Mouse (Mus musculus) hindbrain, embryonic 10.5 days (tissue): Measurements from ENCODE around the gene Tpcn2. TPM values are rescaled to one million over a fixed set of nuclear protein-coding genes. Genes with fewer than 3 reads are reported as not detected.

Experiments used
- DNase-seq: peaks from one replicate; pipeline ENCODE4 v3.0.0-alpha.2; 2017; ENCODE audit warnings: low spot score
- H3K27ac ChIP-seq: fragments of 300-500 bp; sonication (generic); 2 replicates; pipeline ENCODE4 v1.5.1; 2016; ENCODE audit warnings: mild to moderate bottlenecking, moderate library complexity
- H3K27me3 ChIP-seq: fragments of 300-500 bp; sonication (generic); 2 replicates; pipeline ENCODE4 v1.6.1; 2016; ENCODE audit warnings: mild to moderate bottlenecking; ENCODE audit not compliant: poor library complexity, insufficient read depth, severe bottlenecking
- H3K36me3 ChIP-seq: fragments of 300-500 bp; sonication (generic); 2 replicates; pipeline ENCODE4 v1.6.1; 2016; ENCODE audit warnings: mild to moderate bottlenecking, moderate library complexity
- H3K4me1 ChIP-seq: fragments of 300-500 bp; sonication (generic); replicated peaks from 2 replicates; pipeline ENCODE4 v1.6.1; 2016; ENCODE audit warnings: mild to moderate bottlenecking
- H3K4me3 ChIP-seq: fragments of 300-500 bp; sonication (generic); 2 replicates; pipeline ENCODE4 v1.5.1; 2016; ENCODE audit warnings: mild to moderate bottlenecking, moderate library complexity
- H3K9me3 ChIP-seq: fragments of 300-500 bp; sonication (generic); 2 replicates; pipeline ENCODE4 v1.6.1; 2016; ENCODE audit warnings: mild to moderate bottlenecking, moderate library complexity
- WGBS: fragments of 180-500 bp; shearing (Covaris S2); methylation state at CpG from one replicate; pipeline ENCODE4 v1.1.7; 2016; 5-methylcytosine and 5-hydroxymethylcytosine counted together
- polyA plus RNA-seq: library from polyadenylated mRNA; unstranded; fragments of >200 nt; fragmentation: Nextera tagmentation; extraction: Ambion mirVana; gene quantifications from 2 replicates; pipeline ENCODE4 v1.2.1, GENCODE M21; 2016

Tpcn2 gene
- polyA plus RNA-seq, 1 experiment from 2014 or later = 5.7 TPM

DNA sequence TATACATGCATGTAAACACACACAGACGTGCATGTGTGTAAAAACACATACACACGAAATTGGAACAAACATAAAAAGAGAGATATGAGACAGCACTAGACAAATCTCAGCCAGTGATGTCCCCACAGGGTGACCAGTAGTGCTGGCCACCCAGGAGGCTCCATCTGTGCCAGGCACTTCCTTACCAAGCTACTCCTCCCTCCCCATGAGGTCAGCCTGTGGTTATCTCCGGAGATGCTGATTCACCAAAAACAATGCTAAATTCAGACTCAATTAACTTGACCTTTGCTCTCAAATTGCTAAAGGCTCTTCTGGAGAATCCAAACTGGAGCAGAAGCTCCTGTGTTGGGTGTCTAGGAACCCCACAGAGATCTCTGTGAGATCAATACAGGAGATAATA is 96.0 kb downstream of the Tpcn2 start:
- Histone ChIP-seq H3K4me3 (no peak overlapping the region), H3K27me3 (no peaks in the 10 kb centered on the region), H3K36me3 (no peaks in the 10 kb centered on the region), H3K4me1 (peaks cover 23% of the 10 kb centered on the region), H3K9me3 (no peaks in the 10 kb centered on the region), H3K27ac (no peak overlapping the region)
- no peak for DNase-seq
- 68% methylated on average over 3 of the region's 3 CpGs for WGBS

DNA sequence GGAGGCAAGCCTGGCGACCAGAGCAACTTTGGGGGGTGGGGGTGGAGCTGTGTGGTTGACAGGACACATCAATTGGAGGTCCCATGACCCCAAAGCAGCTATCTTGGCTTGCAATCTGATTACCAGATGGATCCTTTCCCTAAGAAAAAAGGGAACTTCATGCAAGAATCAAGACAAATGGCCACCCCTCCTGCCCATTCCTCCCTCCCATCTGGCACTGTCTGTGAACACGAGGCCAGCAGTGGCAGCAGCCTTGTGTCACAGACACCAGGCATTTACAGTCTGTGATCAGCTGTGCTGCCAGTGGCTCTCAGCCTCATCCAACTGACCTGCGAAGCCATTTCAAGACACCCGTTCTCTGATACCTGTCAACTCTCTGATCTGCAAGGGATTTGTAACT is 101.4 kb downstream of the Tpcn2 start:
- Histone ChIP-seq H3K27ac (peak overlapping the region; percentile 54; the same call in 1 of the 2 replicates), H3K36me3 (no peaks in the 10 kb centered on the region), H3K27me3 (peaks cover 13% of the 10 kb centered on the region; the same call in 1 of the 2 replicates), H3K4me1 (peaks cover 41% of the 10 kb centered on the region), H3K4me3 (no peak overlapping the region), H3K9me3 (no peaks in the 10 kb centered on the region)
- WGBS = 63% methylated on average over 4 of the region's 4 CpGs
- DNase-seq = no peak

DNA sequence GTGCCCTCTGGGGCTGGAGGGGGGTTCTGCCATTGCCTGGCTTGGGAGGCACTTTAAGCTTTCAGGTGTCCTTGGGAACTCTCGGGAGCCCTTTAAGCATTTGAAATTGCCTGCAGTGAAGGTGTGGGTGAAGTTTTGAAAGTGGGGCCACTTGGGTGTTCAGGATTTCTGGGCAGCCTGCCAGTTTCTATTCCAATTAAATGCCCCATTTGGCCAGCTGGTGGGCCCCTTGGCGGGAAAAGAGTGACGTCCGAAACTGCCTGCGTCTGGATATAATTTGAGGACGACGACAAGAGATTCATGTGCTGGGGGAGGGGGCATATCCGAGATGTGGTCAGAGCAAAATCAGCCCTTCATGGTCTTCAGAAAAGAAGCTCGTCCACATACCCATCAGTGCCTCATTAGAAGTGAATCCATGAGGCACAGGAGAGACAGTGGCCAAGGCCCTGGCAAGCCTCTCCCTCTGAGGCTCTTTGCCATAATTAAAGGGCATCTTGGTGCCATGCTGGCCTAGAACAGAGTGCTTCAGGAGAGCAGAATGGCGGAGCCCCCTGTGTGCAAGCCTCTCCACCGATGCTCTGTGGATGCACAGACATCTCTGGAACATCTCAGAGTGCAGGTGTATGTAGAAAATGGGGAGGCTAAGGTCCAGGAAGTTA is 102.3 kb downstream of the Tpcn2 start:
- no peak overlapping the region for H3K4me3 ChIP-seq
- peaks cover 13% of the 10 kb centered on the region; the same call in 1 of the 2 replicates for H3K27me3 ChIP-seq
- DNase-seq = no peak
- peak overlapping the region; percentile 54; the same call in 1 of the 2 replicates for H3K27ac ChIP-seq
- no peaks in the 10 kb centered on the region for H3K9me3 ChIP-seq
- peaks cover 50% of the 10 kb centered on the region for H3K4me1 ChIP-seq
- no peaks in the 10 kb centered on the region for H3K36me3 ChIP-seq
- WGBS = 77% methylated on average over 11 of the region's 11 CpGs

DNA sequence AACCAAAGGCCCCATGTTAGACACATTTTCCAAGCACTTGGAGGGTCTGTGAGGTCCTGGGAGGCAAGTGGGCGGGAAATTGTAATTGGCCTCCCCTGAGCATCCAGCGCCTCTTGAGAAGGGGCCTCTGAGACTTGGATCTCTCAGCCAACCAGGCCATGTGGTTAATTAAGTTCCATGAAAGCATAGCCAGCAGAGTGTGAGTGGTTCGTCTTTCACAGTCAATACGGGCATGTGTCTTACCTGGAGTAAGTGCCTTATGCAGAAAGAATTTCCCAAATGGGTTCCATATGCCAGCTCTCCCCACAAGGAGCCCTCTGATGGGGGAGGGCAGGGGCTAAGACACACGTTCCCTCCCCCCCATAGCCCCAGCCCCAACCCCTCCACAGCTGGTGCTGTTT is 104.1 kb downstream of the Tpcn2 start:
- 48% methylated on average over 5 of the region's 5 CpGs for WGBS
- Histone ChIP-seq H3K4me1 (peaks cover 61% of the 10 kb centered on the region), H3K36me3 (no peaks in the 10 kb centered on the region), H3K9me3 (no peaks in the 10 kb centered on the region), H3K4me3 (no peak overlapping the region), H3K27me3 (peaks cover 24% of the 10 kb centered on the region), H3K27ac (peak overlapping the region; percentile 75)
- DNase-seq = peak; percentile 25

DNA sequence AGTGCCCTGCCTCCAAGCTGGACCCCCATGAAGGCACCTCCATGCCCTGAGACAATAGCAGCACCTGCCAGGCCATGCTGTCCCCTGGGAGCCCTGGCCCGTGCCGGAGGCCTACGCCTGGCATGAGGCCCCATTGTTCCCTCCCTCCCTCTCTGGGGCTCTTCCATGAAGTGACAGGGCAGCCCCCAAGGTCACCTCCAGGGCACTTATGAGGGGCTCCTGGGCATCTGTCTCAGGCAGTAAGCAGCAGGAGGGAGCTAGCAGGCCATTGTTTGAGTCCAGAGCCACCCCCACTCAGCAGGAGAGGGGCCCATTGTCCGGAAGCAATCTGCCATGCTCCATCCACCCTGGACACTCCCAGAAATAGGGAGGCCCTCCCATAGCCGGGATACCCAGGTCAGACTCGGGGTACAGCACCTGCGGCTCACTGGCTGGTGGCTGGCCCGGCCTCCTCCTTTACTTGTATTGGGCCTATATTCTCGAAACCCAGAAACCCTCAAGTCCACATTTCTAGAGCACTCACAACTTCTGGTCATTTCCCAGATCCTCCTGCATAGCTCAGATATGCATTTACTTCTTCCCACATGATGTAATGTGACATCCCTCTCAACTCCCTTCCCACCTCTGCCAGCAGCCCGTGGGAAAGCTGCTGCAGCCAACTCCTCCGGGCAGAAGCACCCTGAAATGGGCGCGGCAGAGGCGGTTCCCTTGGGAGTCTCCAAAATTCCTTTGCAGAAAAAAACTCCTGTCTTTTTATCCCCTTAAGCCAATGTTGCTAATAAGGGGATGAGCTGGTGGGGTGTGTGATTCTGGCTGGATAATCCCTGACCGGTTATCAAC is 106.8 kb downstream of the Tpcn2 start:
- Histone ChIP-seq H3K36me3 (no peaks in the 10 kb centered on the region), H3K4me3 (peak overlapping the region; percentile 21; the same call in 1 of the 2 replicates), H3K27me3 (peaks cover 41% of the 10 kb centered on the region), H3K4me1 (peaks cover 76% of the 10 kb centered on the region), H3K27ac (peak overlapping the region; percentile 84), H3K9me3 (no peaks in the 10 kb centered on the region)
- 41% methylated on average over 15 of the region's 15 CpGs for WGBS
- DNase-seq = peak; percentile 49

DNA sequence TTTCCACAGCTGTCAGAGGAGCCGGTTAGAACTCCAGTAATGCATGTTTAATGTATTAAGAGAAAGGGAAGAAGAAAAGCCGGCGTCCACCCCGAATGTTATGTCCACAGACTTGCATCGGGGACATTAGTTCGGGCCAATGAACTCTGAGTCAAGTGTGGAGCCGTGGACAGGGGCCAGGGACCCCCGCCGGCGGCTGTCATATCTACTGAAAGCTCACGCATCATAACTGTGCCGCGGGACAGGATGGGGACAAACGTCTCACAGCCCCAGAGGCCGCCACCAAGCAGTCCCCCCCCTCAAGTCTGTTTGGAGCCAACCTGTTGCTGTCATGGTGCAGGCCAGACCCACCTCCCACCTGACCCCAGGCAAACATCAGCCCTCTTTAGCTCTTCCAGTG is 110.2 kb downstream of the Tpcn2 start:
- H3K4me3 ChIP-seq = peak overlapping the region; percentile 14
- H3K4me1 ChIP-seq = peaks cover 59% of the 10 kb centered on the region
- peaks cover 51% of the 10 kb centered on the region for H3K27me3 ChIP-seq
- no peaks in the 10 kb centered on the region for H3K9me3 ChIP-seq
- no peaks in the 10 kb centered on the region for H3K36me3 ChIP-seq
- no peak for DNase-seq
- WGBS = 45% methylated on average over 15 of the region's 15 CpGs
- H3K27ac ChIP-seq = peak overlapping the region; percentile 84

DNA sequence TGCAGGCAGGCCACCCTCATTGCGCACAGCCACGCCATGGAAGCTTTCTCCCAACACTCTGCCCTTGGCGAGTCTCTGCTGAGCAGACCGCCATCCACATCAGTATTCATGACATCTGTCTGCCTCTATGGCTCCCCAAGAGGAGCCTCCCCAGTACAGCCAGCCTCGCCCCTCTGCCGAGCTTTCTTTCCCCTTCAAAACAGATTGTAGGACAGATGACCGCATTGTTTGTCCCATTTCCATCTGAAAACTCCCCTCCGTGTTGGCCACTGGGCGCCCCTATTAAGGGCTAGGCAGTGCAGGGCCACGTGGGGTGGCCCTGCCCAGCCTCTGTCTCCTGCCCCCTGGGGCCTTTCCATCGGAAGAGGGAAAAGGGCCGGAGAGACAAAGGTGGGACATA is 110.7 kb downstream of the Tpcn2 start:
- WGBS = 9% methylated on average over 12 of the region's 12 CpGs
- H3K4me3 ChIP-seq = peak overlapping the region; percentile 14; the same call in 1 of the 2 replicates
- DNase-seq = peak; percentile 66

DNA sequence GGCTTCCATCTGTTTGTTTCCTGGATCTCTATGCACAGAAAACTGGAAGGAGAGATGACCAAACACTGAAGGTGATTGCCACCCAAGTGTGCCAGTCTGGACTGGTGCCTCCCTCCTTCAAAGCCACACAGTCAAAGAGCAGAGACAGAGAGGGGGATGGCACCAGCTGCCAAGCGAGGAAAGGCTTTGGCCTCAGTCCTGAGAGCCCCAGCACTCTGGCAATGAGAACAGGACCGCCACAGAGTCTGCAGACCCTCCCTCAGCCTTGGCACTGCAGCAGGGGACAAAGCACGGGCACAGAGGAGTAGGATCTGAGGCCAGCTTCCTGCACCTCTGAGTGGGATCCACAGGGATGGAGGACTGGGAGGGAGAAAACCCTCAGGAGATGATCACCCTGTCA is 114.1 kb downstream of the Tpcn2 start:
- peaks cover 41% of the 10 kb centered on the region for H3K27me3 ChIP-seq
- H3K4me1 ChIP-seq = peaks cover 38% of the 10 kb centered on the region
- no peaks in the 10 kb centered on the region for H3K9me3 ChIP-seq
- peak overlapping the region; percentile 57 for H3K27ac ChIP-seq
- WGBS = 80% methylated on average over 3 of the region's 3 CpGs
- H3K4me3 ChIP-seq = no peak overlapping the region
- DNase-seq = no peak
- no peaks in the 10 kb centered on the region for H3K36me3 ChIP-seq

More for the DNA sequence above, 110.7 kb downstream of the Tpcn2 start:
- peaks cover 59% of the 10 kb centered on the region for H3K4me1 ChIP-seq
- no peaks in the 10 kb centered on the region for H3K36me3 ChIP-seq
- H3K9me3 ChIP-seq = no peaks in the 10 kb centered on the region
- H3K27me3 ChIP-seq = peaks cover 48% of the 10 kb centered on the region
- H3K27ac ChIP-seq = peak overlapping the region; percentile 84

DNA sequence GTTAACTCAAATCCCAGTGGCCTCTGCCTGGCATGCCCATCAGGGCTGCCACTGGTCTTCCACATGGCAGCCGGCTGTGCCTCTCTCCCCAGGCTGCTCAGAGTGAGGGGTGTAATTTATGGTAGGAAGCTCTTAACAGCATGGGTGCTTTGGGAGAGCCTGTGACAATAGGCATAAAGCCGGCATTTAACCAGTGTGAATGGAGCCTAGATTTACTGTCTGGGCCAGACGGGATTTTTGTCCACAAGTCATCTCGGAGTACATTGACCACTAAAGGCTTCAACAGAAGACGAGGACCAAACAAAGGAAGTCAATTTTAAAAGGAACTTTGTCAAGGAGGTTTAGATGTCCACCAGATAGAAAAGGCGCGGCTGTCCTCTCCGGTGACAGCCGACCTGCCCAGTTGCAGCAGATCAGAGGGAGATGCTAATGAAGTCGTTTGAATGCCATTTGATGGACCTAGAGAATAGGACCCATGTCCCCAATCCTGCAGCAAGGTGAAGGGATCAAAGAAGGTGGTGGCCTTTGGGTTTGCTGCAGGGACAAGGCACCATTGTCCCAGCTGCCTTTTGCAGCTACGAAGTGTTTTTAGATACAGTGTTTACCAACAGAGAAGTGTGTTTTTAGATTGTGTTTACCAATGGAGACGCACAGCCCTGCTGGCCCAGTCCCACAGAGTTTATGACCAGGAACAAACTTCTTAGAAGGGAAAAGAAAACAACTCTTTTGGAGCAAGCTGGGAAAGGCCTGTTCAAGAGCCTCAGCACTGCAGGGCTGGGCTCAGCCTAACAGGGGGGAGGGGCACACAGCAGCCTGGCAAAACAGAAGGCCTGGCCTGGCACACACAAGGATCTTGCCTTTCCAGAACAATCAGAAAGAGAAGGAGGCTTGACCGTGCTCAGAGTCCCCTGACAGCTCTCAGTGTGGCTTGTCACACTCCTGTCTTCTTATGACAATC is 124.2 kb downstream of the Tpcn2 start:
- 20% methylated on average over 13 of the region's 13 CpGs for WGBS
- H3K36me3 ChIP-seq = no peaks in the 10 kb centered on the region
- peak overlapping the region; percentile 83 for H3K27ac ChIP-seq
- peak; percentile 67 for DNase-seq
- no peak overlapping the region for H3K4me3 ChIP-seq
- H3K4me1 ChIP-seq = peaks cover 31% of the 10 kb centered on the region
- H3K27me3 ChIP-seq = peaks cover 38% of the 10 kb centered on the region
- H3K9me3 ChIP-seq = no peaks in the 10 kb centered on the region

DNA sequence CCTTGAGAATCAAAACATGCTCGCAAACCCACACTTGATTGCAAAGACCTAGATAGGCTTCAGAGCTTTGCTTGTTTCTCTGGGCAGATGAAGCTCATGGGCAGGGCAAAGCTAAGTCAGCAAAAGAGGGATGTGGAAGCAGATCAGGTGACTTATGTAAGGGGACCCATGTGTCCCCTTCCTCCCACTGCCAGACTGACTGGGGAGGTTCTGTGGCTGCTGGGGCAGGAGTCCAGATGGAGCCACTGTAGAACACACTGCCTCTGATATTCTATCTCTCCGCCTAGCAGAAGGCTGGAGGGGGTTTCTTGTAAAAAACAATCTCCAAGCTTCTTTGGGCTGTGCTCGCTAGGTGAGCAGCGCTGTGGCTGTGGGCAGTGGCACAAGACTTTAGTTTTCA is 128.1 kb downstream of the Tpcn2 start:
- H3K36me3 ChIP-seq = no peaks in the 10 kb centered on the region
- 85% methylated on average over 4 of the region's 4 CpGs for WGBS
- no peak overlapping the region for H3K4me3 ChIP-seq
- peaks cover 24% of the 10 kb centered on the region for H3K4me1 ChIP-seq
- H3K27me3 ChIP-seq = peaks cover 12% of the 10 kb centered on the region; the same call in 1 of the 2 replicates
- no peaks in the 10 kb centered on the region for H3K9me3 ChIP-seq
- peak overlapping the region; percentile 29; the same call in 1 of the 2 replicates for H3K27ac ChIP-seq
- no peak for DNase-seq

DNA sequence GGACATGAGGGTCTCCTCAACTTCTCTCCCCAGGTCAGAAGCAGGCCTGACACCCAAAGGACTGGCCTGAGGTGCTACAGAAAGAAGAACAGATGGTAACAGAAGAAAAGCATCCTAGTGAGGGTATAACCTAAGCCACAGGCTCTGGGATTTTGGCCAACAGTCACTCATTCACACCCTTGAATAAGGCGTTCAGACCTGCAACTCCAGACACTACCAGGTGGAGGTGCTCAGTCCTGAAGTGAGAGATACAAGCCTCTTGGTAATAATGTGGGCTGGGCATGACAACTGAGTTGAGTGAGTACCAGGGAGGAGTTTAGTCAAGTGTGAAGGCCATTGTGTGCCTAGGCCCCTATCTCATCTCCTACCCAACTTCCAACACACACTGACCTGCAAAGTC is 129.7 kb downstream of the Tpcn2 start:
- H3K4me3 ChIP-seq = no peak overlapping the region
- peaks cover 11% of the 10 kb centered on the region; the same call in 1 of the 2 replicates for H3K27me3 ChIP-seq
- H3K27ac ChIP-seq = no peak overlapping the region
- H3K36me3 ChIP-seq = no peaks in the 10 kb centered on the region
- 63% methylated on average over 1 of the region's 1 CpGs for WGBS
- no peak for DNase-seq
- no peaks in the 10 kb centered on the region for H3K9me3 ChIP-seq
- H3K4me1 ChIP-seq = peaks cover 8% of the 10 kb centered on the region

DNA sequence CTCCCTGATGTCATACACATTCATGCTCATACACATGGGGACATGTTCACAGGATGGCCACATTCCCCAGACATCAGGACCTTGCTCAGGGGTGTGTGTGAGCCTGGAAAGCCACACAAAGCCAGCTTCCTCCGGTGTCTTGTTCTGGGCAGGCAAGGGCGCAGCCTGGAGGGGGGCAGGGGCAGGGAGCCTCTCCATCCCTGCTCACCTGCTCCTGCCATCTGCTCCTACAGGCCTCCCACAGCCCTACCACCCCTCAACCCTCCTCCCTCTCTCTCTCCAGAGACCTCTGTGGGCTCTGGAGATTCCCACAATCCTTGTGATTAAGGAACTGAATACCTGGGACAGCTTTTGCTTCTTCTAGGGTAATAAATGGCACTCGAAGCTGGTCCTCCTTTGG is 132.0 kb downstream of the Tpcn2 start:
- H3K9me3 ChIP-seq = no peaks in the 10 kb centered on the region
- H3K27ac ChIP-seq = peak overlapping the region; percentile 31; the same call in 1 of the 2 replicates
- H3K4me3 ChIP-seq = no peak overlapping the region
- WGBS = 78% methylated on average over 3 of the region's 3 CpGs
- no peaks in the 10 kb centered on the region; the same call in 1 of the 2 replicates for H3K4me1 ChIP-seq
- no peak for DNase-seq
- H3K36me3 ChIP-seq = no peaks in the 10 kb centered on the region
- H3K27me3 ChIP-seq = peaks cover 4% of the 10 kb centered on the region; the same call in 1 of the 2 replicates
